Mouse (Mus musculus) forebrain, embryonic 13.5 days (tissue): Measurements from ENCODE around the gene Gga3. TPM values are rescaled to one million over a fixed set of nuclear protein-coding genes. Genes with fewer than 3 reads are reported as not detected.

ENCODE experiments used
- ATAC-seq: fragments of 200-750 bp; cut with Nextera tagmentation; 2 replicates; pipeline ENCODE4 v1.8.0; 2017
- H3K27ac ChIP-seq: fragments of 300-500 bp; sonication (generic); 2 replicates; pipeline ENCODE4 v1.5.1; 2015; ENCODE audit warnings: inconsistent platforms, mild to moderate bottlenecking, moderate library complexity
- H3K27me3 ChIP-seq: fragments of 300-500 bp; sonication (generic); 2 replicates; pipeline ENCODE4 v1.6.1; 2015; ENCODE audit warnings: mild to moderate bottlenecking, inconsistent platforms
- H3K36me3 ChIP-seq: fragments of 300-500 bp; sonication (generic); 2 replicates; pipeline ENCODE4 v1.6.1; 2015; ENCODE audit warnings: mild to moderate bottlenecking, inconsistent platforms; ENCODE audit not compliant: poor library complexity, severe bottlenecking
- H3K4me1 ChIP-seq: fragments of 300-500 bp; sonication (generic); 2 replicates; pipeline ENCODE4 v1.6.1; 2015; ENCODE audit warnings: inconsistent platforms
- H3K4me2 ChIP-seq: fragments of 300-500 bp; sonication (generic); 2 replicates; pipeline ENCODE4 v1.6.1; 2015; ENCODE audit warnings: inconsistent platforms, mild to moderate bottlenecking, moderate library complexity
- H3K4me3 ChIP-seq: fragments of 300-500 bp; sonication (generic); 2 replicates; pipeline ENCODE4 v1.5.1; 2015; ENCODE audit warnings: mild to moderate bottlenecking, inconsistent platforms
- H3K9ac ChIP-seq: fragments of 300-500 bp; sonication (generic); 2 replicates; pipeline ENCODE4 v1.6.1; 2015; ENCODE audit warnings: mild to moderate bottlenecking, inconsistent platforms
- H3K9me3 ChIP-seq: fragments of 300-500 bp; sonication (generic); replicated peaks from 2 replicates; pipeline ENCODE4 v1.6.1; 2016; ENCODE audit warnings: inconsistent platforms
- WGBS: fragments of 180-500 bp; shearing (Covaris S2); methylation state at CpG from one replicate; pipeline ENCODE4 v1.1.7; 2015; 5-methylcytosine and 5-hydroxymethylcytosine counted together
- polyA plus RNA-seq: library from polyadenylated mRNA; unstranded; fragments of >200 nt; fragmentation: Nextera tagmentation; extraction: Ambion mirVana; gene quantifications from 2 replicates; pipeline ENCODE4 v1.2.1, GENCODE M21; 2015

Gga3 gene
- polyA plus RNA-seq, 1 experiment from 2014 or later = 23.6 TPM

DNA sequence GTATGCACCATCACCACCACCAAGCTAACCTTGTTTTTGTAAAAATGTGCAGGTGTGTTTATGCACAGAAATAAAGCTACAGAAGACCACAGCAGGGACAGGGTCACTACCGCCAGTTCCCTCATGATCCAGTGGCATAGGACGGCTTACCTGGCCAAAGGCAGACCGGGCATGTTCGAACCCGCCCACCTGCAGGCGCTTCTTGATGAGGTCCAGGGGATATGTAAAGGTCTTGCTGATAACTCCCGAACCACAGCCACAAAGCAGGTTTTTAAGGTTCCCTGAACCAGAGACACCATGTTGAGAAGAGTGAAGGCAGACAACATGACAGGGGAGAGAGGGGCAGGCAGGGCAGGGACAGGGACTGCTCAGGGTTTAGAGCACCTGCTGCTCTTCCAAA, 12.5 kb upstream of the Gga3 start:
- ATAC-seq = no peak
- 91% methylated on average over 7 of the region's 7 CpGs for WGBS
- H3K36me3 ChIP-seq = peaks cover 56% of the 10 kb centered on the region
- no peak overlapping the region for H3K4me2 ChIP-seq
- no peak overlapping the region for H3K4me3 ChIP-seq
- H3K27me3 ChIP-seq = peaks cover 3% of the 10 kb centered on the region; the same call in 1 of the 2 replicates
- H3K9ac ChIP-seq = no peak overlapping the region
- peaks cover 22% of the 10 kb centered on the region for H3K4me1 ChIP-seq
- H3K27ac ChIP-seq = no peak overlapping the region
- H3K9me3 ChIP-seq = no peaks in the 10 kb centered on the region

DNA sequence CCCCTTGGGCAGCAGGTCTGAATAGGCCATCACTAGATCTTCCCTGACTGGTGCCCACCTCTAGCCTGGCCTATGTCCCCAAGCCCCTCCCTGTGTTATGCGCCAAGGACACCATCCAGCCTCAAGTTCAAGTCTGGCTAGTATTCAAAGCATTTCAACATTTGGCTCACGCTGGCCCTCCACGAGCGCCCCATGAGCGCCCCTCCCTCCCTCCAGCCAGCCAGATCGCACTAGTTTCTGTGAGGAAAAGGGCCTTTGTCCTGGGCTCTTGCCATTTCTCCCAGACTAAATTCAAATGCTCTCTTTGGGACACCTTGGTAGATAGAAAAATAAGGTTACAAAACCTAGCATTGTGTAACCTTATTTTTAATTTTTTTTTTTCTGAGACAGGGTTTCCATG, 12.0 kb upstream of the Gga3 start:
- 90% methylated on average over 6 of the region's 6 CpGs for WGBS
- Histone ChIP-seq H3K27ac (no peak overlapping the region), H3K4me2 (no peak overlapping the region), H3K36me3 (peaks cover 51% of the 10 kb centered on the region), H3K27me3 (peaks cover 3% of the 10 kb centered on the region; the same call in 1 of the 2 replicates), H3K4me1 (peaks cover 26% of the 10 kb centered on the region), H3K9me3 (no peaks in the 10 kb centered on the region), H3K4me3 (no peak overlapping the region), H3K9ac (no peak overlapping the region)
- no peak for ATAC-seq

DNA sequence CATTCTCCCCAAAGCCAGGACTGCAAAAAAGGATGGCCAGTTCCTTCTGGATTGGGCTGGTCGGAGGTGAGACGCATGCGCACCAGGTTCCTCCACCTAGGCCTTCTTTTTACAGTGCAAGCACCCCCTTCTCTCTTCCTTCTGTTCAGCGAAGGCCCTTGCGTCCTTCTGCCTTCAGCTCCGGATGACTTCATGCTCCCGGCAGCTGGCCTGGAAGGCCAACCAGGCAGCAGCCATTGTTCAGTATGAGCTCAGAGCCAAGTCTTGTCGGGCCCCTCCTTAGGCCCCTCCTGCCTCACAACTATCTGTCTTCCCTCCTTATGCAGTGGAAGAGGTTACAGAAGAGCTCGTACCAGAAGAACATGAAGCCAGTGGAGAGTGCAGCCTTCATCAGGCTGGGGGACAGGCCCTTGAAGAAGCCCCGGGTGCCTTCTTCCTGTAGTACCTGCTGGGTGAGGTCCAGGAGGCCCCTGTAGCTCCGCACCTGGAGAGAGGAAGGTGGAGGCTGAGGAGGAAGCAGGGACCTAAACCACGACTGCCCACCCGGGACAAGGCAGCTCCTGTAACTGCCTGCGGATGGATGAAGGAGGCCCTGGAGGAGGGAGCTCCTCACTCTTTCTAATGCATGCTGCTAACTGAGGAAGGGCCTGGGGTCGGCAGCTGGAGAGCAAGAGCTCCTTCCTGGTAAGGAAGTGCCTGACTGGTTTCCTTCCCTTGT, 11.4 kb upstream of the Gga3 start:
- H3K36me3 ChIP-seq = peaks cover 45% of the 10 kb centered on the region
- 88% methylated on average over 15 of the region's 15 CpGs for WGBS
- no peak overlapping the region for H3K4me2 ChIP-seq
- no peak overlapping the region for H3K9ac ChIP-seq
- ATAC-seq = no peak
- H3K4me3 ChIP-seq = no peak overlapping the region
- no peak overlapping the region for H3K27ac ChIP-seq
- H3K4me1 ChIP-seq = peaks cover 26% of the 10 kb centered on the region
- H3K9me3 ChIP-seq = no peaks in the 10 kb centered on the region
- peaks cover 3% of the 10 kb centered on the region; the same call in 1 of the 2 replicates for H3K27me3 ChIP-seq

DNA sequence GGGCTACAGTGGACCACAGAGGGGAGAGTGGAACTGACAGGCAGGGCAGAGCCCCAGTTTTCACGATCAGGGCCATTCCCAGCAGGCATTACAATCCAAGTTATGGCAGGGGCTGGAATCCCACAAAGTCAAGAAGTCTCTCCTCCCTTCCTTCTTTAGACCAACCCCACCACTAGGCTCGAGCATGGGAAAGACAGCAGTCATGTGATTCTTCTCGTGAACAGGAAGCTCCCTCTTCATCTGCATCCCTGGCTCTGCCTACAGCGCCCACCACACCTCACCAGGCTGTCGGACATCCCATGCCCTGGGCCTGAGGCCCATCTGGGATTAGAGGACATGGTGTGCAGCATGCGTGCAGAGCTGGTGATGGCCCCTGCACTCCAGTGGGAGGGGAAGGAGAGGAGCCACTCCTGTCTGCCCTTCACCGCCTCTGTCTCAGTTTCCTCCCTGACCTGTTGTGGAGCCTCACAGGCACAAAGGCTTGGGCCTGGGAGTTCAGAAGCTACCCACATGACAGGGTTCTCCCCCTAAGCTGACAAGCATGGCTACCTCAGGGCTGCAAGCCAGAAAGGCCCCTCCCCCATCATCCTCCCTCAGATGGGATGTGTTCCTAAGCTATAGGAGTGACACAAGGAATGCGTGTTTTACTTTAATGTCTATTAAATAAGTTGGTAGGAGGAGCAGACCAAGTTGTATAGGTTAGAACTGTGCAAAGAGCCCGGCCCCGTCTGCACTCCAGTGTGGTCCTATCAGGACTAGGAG, 10.7 kb upstream of the Gga3 start:
- H3K4me2 ChIP-seq = no peak overlapping the region
- WGBS = 94% methylated on average over 10 of the region's 10 CpGs
- ATAC-seq = no peak
- H3K27ac ChIP-seq = no peak overlapping the region
- H3K4me3 ChIP-seq = no peak overlapping the region
- H3K9ac ChIP-seq = no peak overlapping the region
- H3K27me3 ChIP-seq = peaks cover 3% of the 10 kb centered on the region; the same call in 1 of the 2 replicates
- H3K4me1 ChIP-seq = peaks cover 26% of the 10 kb centered on the region
- no peaks in the 10 kb centered on the region for H3K9me3 ChIP-seq
- H3K36me3 ChIP-seq = peaks cover 45% of the 10 kb centered on the region

DNA sequence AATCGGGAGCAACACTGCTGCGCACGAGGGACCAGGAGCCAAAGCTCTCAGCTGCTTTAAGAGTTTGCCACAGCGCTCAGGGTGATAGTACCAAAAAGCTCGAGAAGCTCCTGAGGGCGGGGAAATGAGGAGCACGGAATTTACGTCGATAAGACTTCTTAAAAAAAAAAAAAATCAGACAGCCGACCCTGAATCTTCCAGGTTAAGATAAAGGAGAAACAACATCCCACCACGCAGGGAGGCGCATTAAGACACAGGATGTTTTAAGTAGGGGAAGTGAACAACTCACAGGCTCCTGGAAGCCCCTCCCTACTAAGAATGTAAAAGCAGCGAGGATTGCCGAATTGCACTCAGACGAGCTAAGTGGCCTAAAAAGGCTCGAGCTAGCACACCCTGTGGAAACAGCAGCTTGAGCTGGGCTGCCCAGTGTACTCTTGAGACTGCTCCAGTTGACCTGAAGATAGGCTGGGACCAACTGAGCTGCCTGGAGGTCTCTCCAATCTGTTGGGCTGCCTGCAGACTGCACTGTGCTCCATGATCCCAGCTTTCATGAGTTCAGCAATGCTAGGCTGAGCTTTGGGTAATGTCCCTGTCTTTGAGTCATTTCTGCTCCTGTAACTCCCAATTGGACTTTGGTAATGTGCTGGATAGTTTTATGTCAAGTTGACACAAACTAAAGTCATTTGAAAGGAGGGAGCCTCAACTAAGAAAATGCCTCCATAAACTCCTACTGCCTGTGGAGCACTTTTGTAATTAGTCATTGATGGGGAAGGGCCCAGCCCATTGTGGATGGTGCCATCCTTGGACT, 9.5 kb upstream of the Gga3 start:
- Histone ChIP-seq H3K4me3 (peak overlapping the region; percentile 57), H3K27me3 (peaks cover 3% of the 10 kb centered on the region; the same call in 1 of the 2 replicates), H3K4me2 (peak overlapping the region; percentile 84), H3K27ac (peak overlapping the region; percentile 80; the same call in 1 of the 2 replicates), H3K9me3 (no peaks in the 10 kb centered on the region), H3K9ac (peak overlapping the region; percentile 72), H3K36me3 (peaks cover 47% of the 10 kb centered on the region), H3K4me1 (peaks cover 26% of the 10 kb centered on the region)
- no peak for ATAC-seq
- WGBS = under 1% methylated on average over 16 of the region's 16 CpGs

DNA sequence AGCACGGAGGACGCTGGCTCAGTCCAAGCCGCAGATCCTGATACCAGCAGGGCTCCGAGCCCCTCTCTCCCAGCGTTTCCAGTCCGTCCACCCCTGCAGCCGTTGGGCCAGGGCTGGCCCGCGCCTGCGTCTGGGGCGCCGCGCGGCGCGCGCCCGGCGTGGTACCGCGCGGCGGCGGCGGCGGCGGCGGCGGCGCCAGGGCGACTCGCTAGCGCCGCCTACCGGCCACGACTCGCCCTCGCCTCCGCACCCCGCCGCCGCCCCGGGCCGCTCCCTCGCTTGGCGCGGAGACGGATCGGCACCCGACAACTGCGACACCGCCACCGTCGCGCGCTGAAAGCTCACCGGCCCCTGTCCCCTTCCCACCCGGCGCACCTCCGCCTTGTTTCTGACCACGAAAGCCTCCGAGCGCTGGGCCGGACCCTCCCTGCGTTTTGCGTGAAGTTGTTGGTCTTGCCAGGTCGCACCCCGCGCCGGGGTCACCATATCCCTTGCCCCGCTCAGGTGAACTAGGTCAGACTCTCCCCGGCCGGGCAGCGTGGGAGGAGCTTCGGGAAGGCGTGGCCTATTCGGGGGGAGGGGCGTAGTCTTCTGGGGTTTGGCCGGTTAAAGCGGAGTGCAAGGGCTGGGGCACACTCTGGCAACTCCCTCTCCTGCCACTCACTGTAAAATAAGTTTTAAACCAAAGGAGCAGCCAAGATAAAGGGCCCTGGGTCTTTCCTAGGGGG, 8.7 kb upstream of the Gga3 start, which contains the start of gene Mif4gd:
Gene Mif4gd (minus strand): TSS at position 560 of the 728 bp plus-strand sequence.
- Histone ChIP-seq H3K4me3 (peak within 1 kb of the TSS; percentile 57), H3K4me1 (peaks cover 26% of the 10 kb centered on the region), H3K27me3 (peaks cover 3% of the 10 kb centered on the region; the same call in 1 of the 2 replicates), H3K36me3 (peaks cover 55% of the 10 kb centered on the region), H3K9me3 (no peaks in the 10 kb centered on the region), H3K9ac (peak within 1 kb of the TSS; percentile 72), H3K4me2 (peak within 1 kb of the TSS; percentile 84), H3K27ac (peak within 1 kb of the TSS; percentile 80)
- ATAC-seq = peak; percentile 79
- whole genome bisulfite sequencing = 0% methylated on average over 34 of the region's 80 CpGs

DNA sequence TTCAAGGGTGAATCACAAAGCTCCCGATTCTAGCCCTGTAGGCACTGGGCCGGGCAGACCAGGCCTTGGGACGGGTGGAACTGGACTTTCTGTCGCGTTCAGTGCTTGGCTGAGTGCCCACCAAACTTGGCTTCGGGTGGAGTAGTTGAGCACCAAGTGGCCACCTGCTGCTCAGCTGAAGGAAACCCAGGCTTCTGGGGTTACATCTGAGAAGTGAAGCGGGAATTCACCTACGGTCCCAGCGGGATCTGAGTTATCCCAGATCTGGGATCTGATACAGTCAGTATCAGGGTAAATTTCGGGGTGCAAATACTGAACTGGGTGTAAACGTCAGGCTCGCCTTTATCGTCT, 8.2 kb upstream of the Gga3 start:
- ATAC-seq = peak; percentile 39; the same call in 1 of the 2 replicates
- H3K9me3 ChIP-seq = no peaks in the 10 kb centered on the region
- H3K27ac ChIP-seq = 0 out of 2 replicates have a peak overlapping the region, but pooled peaks have one; percentile 45
- peak overlapping the region; percentile 57 for H3K4me3 ChIP-seq
- H3K4me1 ChIP-seq = peaks cover 26% of the 10 kb centered on the region
- peaks cover 56% of the 10 kb centered on the region for H3K36me3 ChIP-seq
- peaks cover 3% of the 10 kb centered on the region; the same call in 1 of the 2 replicates for H3K27me3 ChIP-seq
- peak overlapping the region; percentile 72 for H3K9ac ChIP-seq
- WGBS = 0% methylated on average over 13 of the region's 13 CpGs
- peak overlapping the region; percentile 84 for H3K4me2 ChIP-seq

DNA sequence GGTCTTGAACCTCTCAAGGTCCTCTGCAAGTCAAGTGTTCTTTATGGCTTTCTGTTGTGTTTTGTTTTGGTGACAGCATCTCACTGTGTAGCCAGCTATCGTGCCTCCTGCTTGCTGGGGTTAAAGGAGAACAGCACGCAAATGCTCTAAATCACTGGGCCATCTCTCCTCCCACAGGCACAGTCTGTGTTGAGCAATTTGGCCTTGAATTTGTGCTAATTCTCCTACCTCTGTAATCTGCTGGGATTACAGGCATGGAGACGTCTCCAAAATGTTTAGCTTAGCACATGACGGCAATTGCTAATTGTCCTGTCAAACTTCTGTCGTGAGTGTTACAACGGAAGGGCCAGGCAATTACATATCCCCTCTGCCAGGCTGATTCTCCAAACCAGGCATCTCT, 7.3 kb upstream of the Gga3 start:
- ATAC-seq = no peak

DNA sequence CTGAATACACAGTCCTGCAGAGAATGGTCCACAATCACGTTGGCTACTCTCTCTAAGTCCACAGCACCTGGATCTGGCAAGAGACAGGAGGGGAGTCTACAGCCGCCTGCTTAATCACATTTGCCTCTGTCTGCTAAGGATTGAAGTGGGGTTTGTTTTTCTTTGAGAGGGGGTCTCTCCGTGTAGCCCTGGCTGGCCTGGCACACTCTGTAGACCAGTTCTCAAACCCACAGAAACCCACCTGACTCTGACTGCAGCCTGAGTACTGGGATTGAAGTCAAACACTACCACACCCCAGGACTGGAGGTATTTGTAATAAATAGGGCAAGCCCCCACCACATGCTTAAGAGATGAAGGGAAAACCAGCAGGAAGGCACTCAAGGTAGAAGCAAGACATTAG, 5.7 kb upstream of the Gga3 start:
- Histone ChIP-seq H3K4me1 (peaks cover 39% of the 10 kb centered on the region), H3K27ac (no peak overlapping the region), H3K4me2 (no peak overlapping the region), H3K9me3 (no peaks in the 10 kb centered on the region), H3K4me3 (no peak overlapping the region), H3K27me3 (peaks cover 3% of the 10 kb centered on the region; the same call in 1 of the 2 replicates), H3K36me3 (peaks cover 53% of the 10 kb centered on the region), H3K9ac (no peak overlapping the region)
- ATAC-seq = no peak
- WGBS = 71% methylated on average over 3 of the region's 3 CpGs

More for the DNA sequence above, 7.3 kb upstream of the Gga3 start:
- H3K27ac ChIP-seq = no peak overlapping the region
- H3K9ac ChIP-seq = no peak overlapping the region
- no peak overlapping the region for H3K4me2 ChIP-seq
- WGBS = 75% methylated on average over 6 of the region's 6 CpGs
- H3K9me3 ChIP-seq = no peaks in the 10 kb centered on the region
- no peak overlapping the region for H3K4me3 ChIP-seq
- peaks cover 59% of the 10 kb centered on the region for H3K36me3 ChIP-seq
- peaks cover 26% of the 10 kb centered on the region for H3K4me1 ChIP-seq
- H3K27me3 ChIP-seq = peaks cover 3% of the 10 kb centered on the region; the same call in 1 of the 2 replicates

DNA sequence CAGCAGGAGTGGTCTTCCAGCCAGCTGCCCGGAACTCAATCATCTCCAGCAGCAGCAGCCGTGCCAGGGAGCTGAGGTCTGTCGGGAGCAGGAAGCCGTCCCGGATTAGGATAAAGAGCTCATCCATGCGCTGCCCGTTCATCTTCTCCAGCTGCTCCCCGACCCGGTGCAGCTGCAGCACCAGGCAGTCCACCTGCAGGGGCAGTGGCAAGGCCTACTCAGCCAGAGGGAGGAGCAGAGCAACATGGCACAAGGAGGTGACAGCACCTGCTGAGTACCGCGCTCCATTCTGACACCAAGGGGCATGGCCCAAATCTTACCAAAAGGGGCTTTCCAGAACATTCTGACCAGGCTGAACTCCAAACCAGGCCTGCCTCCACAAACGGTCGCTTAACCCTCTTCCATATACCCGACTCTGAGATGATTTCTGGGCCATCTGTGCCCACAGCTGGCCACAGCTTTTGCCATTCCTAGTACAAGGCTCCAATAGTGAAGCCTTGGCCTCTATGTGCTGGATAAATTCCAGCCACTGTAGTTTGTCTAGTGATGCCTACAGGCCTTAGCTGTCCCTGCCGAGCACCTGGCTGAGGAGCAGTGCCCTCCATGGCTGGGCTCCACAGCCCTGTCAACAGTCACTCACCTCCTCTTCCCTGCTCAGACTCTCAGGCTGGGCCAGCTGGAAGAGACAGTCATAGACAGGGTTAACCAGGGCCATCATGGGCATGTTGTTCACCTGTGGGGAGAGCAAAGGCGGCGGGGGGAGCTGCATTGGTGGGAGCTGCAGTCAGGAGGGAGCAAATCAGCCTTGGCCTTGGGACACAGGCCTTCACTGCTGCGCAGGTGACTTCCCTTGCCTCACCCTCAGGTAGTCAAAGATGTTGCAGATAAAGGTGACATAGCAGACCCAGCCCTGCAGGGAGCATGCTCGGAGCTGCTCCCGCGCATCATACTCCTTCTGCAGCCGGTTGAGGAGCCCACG, 4.9 kb upstream of the Gga3 start:
- WGBS = 87% methylated on average over 23 of the region's 23 CpGs
- no peaks in the 10 kb centered on the region for H3K27me3 ChIP-seq
- no peak overlapping the region for H3K4me3 ChIP-seq
- no peak overlapping the region for H3K9ac ChIP-seq
- H3K36me3 ChIP-seq = peaks cover 50% of the 10 kb centered on the region
- H3K4me2 ChIP-seq = no peak overlapping the region
- no peak overlapping the region for H3K27ac ChIP-seq
- H3K9me3 ChIP-seq = no peaks in the 10 kb centered on the region
- ATAC-seq = no peak
- H3K4me1 ChIP-seq = peaks cover 40% of the 10 kb centered on the region
